Mouse (Mus musculus) midbrain, embryonic 15.5 days (tissue): ENCODE measurements around the gene Gm49425. TPM values are rescaled to one million over a fixed set of nuclear protein-coding genes. Genes with fewer than 3 reads are reported as not detected.

Experiments
- ATAC-seq: fragments of 200-750 bp; cut with Nextera tagmentation; replicated peaks from 2 replicates; pipeline ENCODE4 v1.8.0; 2017; ENCODE audit warnings: moderate TSS enrichment
- H3K27ac ChIP-seq: fragments of 300-500 bp; sonication (generic); 2 replicates; pipeline ENCODE4 v1.5.1; 2015; ENCODE audit warnings: mild to moderate bottlenecking, inconsistent platforms
- H3K27me3 ChIP-seq: fragments of 300-500 bp; sonication (generic); replicated peaks from 2 replicates; pipeline ENCODE4 v1.6.1; 2015; ENCODE audit warnings: inconsistent platforms
- H3K36me3 ChIP-seq: fragments of 300-500 bp; sonication (generic); replicated peaks from 2 replicates; pipeline ENCODE4 v1.6.1; 2015; ENCODE audit warnings: inconsistent platforms
- H3K4me1 ChIP-seq: fragments of 300-500 bp; sonication (generic); 2 replicates; pipeline ENCODE4 v1.6.1; 2015; ENCODE audit warnings: inconsistent platforms
- H3K4me2 ChIP-seq: fragments of 300-500 bp; sonication (generic); 2 replicates; pipeline ENCODE4 v1.6.1; 2015; ENCODE audit warnings: inconsistent platforms, mild to moderate bottlenecking, moderate library complexity
- H3K4me3 ChIP-seq: fragments of 300-500 bp; sonication (generic); 2 replicates; pipeline ENCODE4 v1.5.1; 2015; ENCODE audit warnings: mild to moderate bottlenecking, inconsistent platforms
- H3K9ac ChIP-seq: fragments of 300-500 bp; sonication (generic); 2 replicates; pipeline ENCODE4 v1.6.1; 2015; ENCODE audit warnings: mild to moderate bottlenecking, inconsistent platforms
- H3K9me3 ChIP-seq: fragments of 300-500 bp; sonication (generic); 2 replicates; pipeline ENCODE4 v1.6.1; 2016; ENCODE audit warnings: inconsistent platforms
- WGBS: fragments of 180-500 bp; shearing (Covaris S2); methylation state at CpG from one replicate; pipeline ENCODE4 v1.1.7; 2015; ENCODE audit warnings: mixed read lengths; 5-methylcytosine and 5-hydroxymethylcytosine counted together
- polyA plus RNA-seq: library from polyadenylated mRNA; unstranded; fragments of >200 nt; fragmentation: Nextera tagmentation; extraction: Ambion mirVana; gene quantifications from 2 replicates; pipeline ENCODE4 v1.2.1, GENCODE M21; 2015

Gene Gm49425
- polyA plus RNA-seq, 1 experiment from 2014 or later: not detected

GRCm38 (mm10) chr15:101522556-101523232 lies 5.6 kb upstream of the Gm49425 start:
- Histone ChIP-seq H3K27me3 (no peaks in the 10 kb centered on the region), H3K27ac (no peak overlapping the region), H3K4me3 (no peak overlapping the region), H3K36me3 (no peaks in the 10 kb centered on the region), H3K4me2 (no peak overlapping the region), H3K4me1 (no peaks in the 10 kb centered on the region), H3K9ac (no peak overlapping the region), H3K9me3 (no peaks in the 10 kb centered on the region)
- WGBS: 85% methylated on average over 4 of the region's 4 CpGs
- ATAC-seq: no peak

GRCm38 (mm10) chr15:101519792-101520191 lies 2.7 kb upstream of the Gm49425 start:
- Histone ChIP-seq H3K9me3 (no peaks in the 10 kb centered on the region), H3K4me3 (no peak overlapping the region), H3K27ac (no peak overlapping the region), H3K36me3 (no peaks in the 10 kb centered on the region), H3K4me2 (no peak overlapping the region), H3K27me3 (no peaks in the 10 kb centered on the region), H3K4me1 (no peaks in the 10 kb centered on the region), H3K9ac (no peak overlapping the region)
- ATAC-seq: no peak
- 16% methylated on average over 2 of the region's 2 CpGs for WGBS

- Histone ChIP-seq H3K4me2 (no peak overlapping the region), H3K36me3 (no peaks in the 10 kb centered on the region), H3K27ac (no peak overlapping the region), H3K27me3 (no peaks in the 10 kb centered on the region), H3K4me1 (no peaks in the 10 kb centered on the region), H3K9ac (no peak overlapping the region), H3K9me3 (no peaks in the 10 kb centered on the region), H3K4me3 (no peak overlapping the region)
- WGBS: 79% methylated on average over 9 of the region's 9 CpGs
- ATAC-seq: no peak
Observed at GRCm38 (mm10) chr15:101508247-101508646, 8.8 kb downstream of the Gm49425 start.

- 53% methylated on average over 14 of the region's 14 CpGs for WGBS
- H3K4me3 ChIP-seq: no peak overlapping the region
- H3K4me2 ChIP-seq: no peak overlapping the region
- H3K36me3 ChIP-seq: no peaks in the 10 kb centered on the region
- H3K27me3 ChIP-seq: no peaks in the 10 kb centered on the region
- ATAC-seq: no peak
- no peaks in the 10 kb centered on the region for H3K4me1 ChIP-seq
- no peak overlapping the region for H3K9ac ChIP-seq
- no peak overlapping the region for H3K27ac ChIP-seq
- no peaks in the 10 kb centered on the region for H3K9me3 ChIP-seq
Observed at GRCm38 (mm10) chr15:101506896-101507758, 9.9 kb downstream of the Gm49425 start.

GRCm38 (mm10) chr15:101497181-101497580 lies 19.9 kb downstream of the Gm49425 start:
- ATAC-seq: no peak

GRCm38 (mm10) chr15:101495266-101495665 lies 21.8 kb downstream of the Gm49425 start:
- Histone ChIP-seq H3K27ac (no peak overlapping the region), H3K36me3 (no peaks in the 10 kb centered on the region), H3K9ac (no peak overlapping the region), H3K9me3 (no peaks in the 10 kb centered on the region), H3K4me1 (no peaks in the 10 kb centered on the region), H3K4me3 (no peak overlapping the region), H3K27me3 (no peaks in the 10 kb centered on the region), H3K4me2 (no peak overlapping the region)
- no peak for ATAC-seq
- WGBS: 84% methylated on average over 8 of the region's 8 CpGs

More at GRCm38 (mm10) chr15:101497181-101497580, 19.9 kb downstream of the Gm49425 start:
- Histone ChIP-seq H3K4me2 (no peak overlapping the region), H3K9ac (no peak overlapping the region), H3K4me3 (no peak overlapping the region), H3K9me3 (no peaks in the 10 kb centered on the region), H3K36me3 (no peaks in the 10 kb centered on the region), H3K27me3 (no peaks in the 10 kb centered on the region), H3K27ac (no peak overlapping the region), H3K4me1 (no peaks in the 10 kb centered on the region)
- 76% methylated on average over 2 of the region's 2 CpGs for WGBS

- Histone ChIP-seq H3K9ac (no peak overlapping the region), H3K4me3 (no peak overlapping the region), H3K4me1 (no peaks in the 10 kb centered on the region), H3K9me3 (no peaks in the 10 kb centered on the region), H3K4me2 (no peak overlapping the region), H3K27ac (no peak overlapping the region), H3K36me3 (no peaks in the 10 kb centered on the region), H3K27me3 (no peaks in the 10 kb centered on the region)
- WGBS: 53% methylated on average over 1 of the region's 1 CpGs
- ATAC-seq: no peak
Observed at GRCm38 (mm10) chr15:101494203-101494602, 22.9 kb downstream of the Gm49425 start.

GRCm38 (mm10) chr15:101493713-101494112 lies 23.3 kb downstream of the Gm49425 start:
- Histone ChIP-seq H3K36me3 (no peaks in the 10 kb centered on the region), H3K4me3 (no peak overlapping the region), H3K27ac (no peak overlapping the region), H3K9me3 (no peaks in the 10 kb centered on the region), H3K9ac (no peak overlapping the region), H3K4me1 (no peaks in the 10 kb centered on the region), H3K27me3 (no peaks in the 10 kb centered on the region), H3K4me2 (no peak overlapping the region)
- ATAC-seq: no peak
- 94% methylated on average over 6 of the region's 6 CpGs for WGBS

- 73% methylated on average over 8 of the region's 8 CpGs for WGBS
- no peak for ATAC-seq
- no peaks in the 10 kb centered on the region for H3K36me3 ChIP-seq
Observed at GRCm38 (mm10) chr15:101492718-101493117, 24.3 kb downstream of the Gm49425 start.

GRCm38 (mm10) chr15:101491431-101491830 lies 25.6 kb downstream of the Gm49425 start, which contains the start of gene Krt83:
Gene Krt83, minus strand, starts transcription at chr15:101491512.
- Histone ChIP-seq H3K4me3 (no peak within 1 kb of the TSS), H3K27ac (no peak within 1 kb of the TSS), H3K36me3 (no peaks in the 10 kb centered on the region), H3K27me3 (no peaks in the 10 kb centered on the region), H3K4me2 (no peak within 1 kb of the TSS), H3K4me1 (no peaks in the 10 kb centered on the region), H3K9ac (no peak within 1 kb of the TSS), H3K9me3 (no peaks in the 10 kb centered on the region)
- 63% methylated on average over 6 of the region's 6 CpGs for WGBS
- ATAC-seq: no peak

More at GRCm38 (mm10) chr15:101492718-101493117, 24.3 kb downstream of the Gm49425 start:
- Histone ChIP-seq H3K4me1 (no peaks in the 10 kb centered on the region), H3K9me3 (no peaks in the 10 kb centered on the region), H3K27me3 (no peaks in the 10 kb centered on the region), H3K9ac (no peak overlapping the region), H3K4me2 (no peak overlapping the region), H3K27ac (no peak overlapping the region), H3K4me3 (no peak overlapping the region)

GRCm38 (mm10) chr15:101485911-101486635 lies 31.0 kb downstream of the Gm49425 start:
- Histone ChIP-seq H3K9me3 (no peaks in the 10 kb centered on the region), H3K4me2 (no peak overlapping the region), H3K36me3 (no peaks in the 10 kb centered on the region), H3K4me1 (no peaks in the 10 kb centered on the region), H3K9ac (no peak overlapping the region), H3K27me3 (no peaks in the 10 kb centered on the region), H3K4me3 (no peak overlapping the region), H3K27ac (no peak overlapping the region)
- ATAC-seq: no peak
- 76% methylated on average over 11 of the region's 11 CpGs for WGBS

- ATAC-seq: no peak
- no peak overlapping the region for H3K4me3 ChIP-seq
- 87% methylated on average over 1 of the region's 1 CpGs for WGBS
- no peaks in the 10 kb centered on the region for H3K27me3 ChIP-seq
- H3K4me2 ChIP-seq: no peak overlapping the region
- H3K9me3 ChIP-seq: no peaks in the 10 kb centered on the region
- no peaks in the 10 kb centered on the region for H3K36me3 ChIP-seq
- no peaks in the 10 kb centered on the region for H3K4me1 ChIP-seq
- no peak overlapping the region for H3K27ac ChIP-seq
- H3K9ac ChIP-seq: no peak overlapping the region
Observed at GRCm38 (mm10) chr15:101484939-101485338, 32.1 kb downstream of the Gm49425 start.
